Mouse (Mus musculus): ENCODE results near the gene Wdr1. TPM values are rescaled to one million over a fixed set of nuclear protein-coding genes. Genes with fewer than 3 reads are reported as not detected.

The Wdr1 gene
- polyA plus RNA-seq, 1 experiment from 2014 or later: 184 TPM

DNA sequence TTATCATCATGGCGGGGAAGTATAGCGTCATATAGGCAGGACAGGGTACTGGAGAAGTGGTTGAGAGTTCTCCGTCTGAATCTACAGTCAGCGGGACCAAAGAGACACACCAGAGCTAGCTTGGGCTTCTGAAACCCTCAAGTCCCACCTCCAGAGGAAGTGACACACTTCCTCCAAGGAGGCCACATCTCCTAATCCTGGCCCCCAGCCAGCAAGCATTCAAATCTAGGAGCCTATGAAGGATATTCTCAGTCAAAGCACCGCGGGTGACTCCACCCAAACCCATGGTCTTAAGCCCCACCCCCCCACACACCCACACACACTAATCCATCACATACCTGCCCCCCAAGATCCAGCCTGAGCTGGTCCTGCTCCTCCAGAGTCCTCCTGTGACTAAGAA is 69.1 kb downstream of the Wdr1 start:
- no peak overlapping the region for H3K4me3 ChIP-seq (ENCODE audit: low read depth, low read length)
- no peaks in the 10 kb centered on the region for H3K27me3 ChIP-seq (replicated peaks; ENCODE audit: control insufficient read depth, insufficient read depth, low read length)
- WGBS: 86% methylated on average over 6 of the region's 6 CpGs
- no peak for DNase-seq (ENCODE audit: low spot score)
- no peak overlapping the region for H3K27ac ChIP-seq (ENCODE audit: low read depth, low read length)
- no peak overlapping the region for H3K4me2 ChIP-seq (ENCODE audit: low read length)
- no peaks in the 10 kb centered on the region for H3K9me3 ChIP-seq (replicated peaks; ENCODE audit: control insufficient read depth, low read length)
- H3K36me3 ChIP-seq (ENCODE audit: control insufficient read depth, insufficient read depth, low read length): no peaks in the 10 kb centered on the region
- H3K9ac ChIP-seq (ENCODE audit: low read length): no peak overlapping the region
- H3K4me1 ChIP-seq (ENCODE audit: control insufficient read depth, insufficient read depth, low read length): no peaks in the 10 kb centered on the region
- no peak for ATAC-seq

- Histone ChIP-seq H3K9ac (ENCODE audit: low read length) (no peak overlapping the region), H3K4me2 (ENCODE audit: low read length) (no peak overlapping the region), H3K36me3 (ENCODE audit: control insufficient read depth, insufficient read depth, low read length) (no peaks in the 10 kb centered on the region), H3K27ac (ENCODE audit: low read depth, low read length) (no peak overlapping the region), H3K4me1 (ENCODE audit: control insufficient read depth, insufficient read depth, low read length) (no peaks in the 10 kb centered on the region), H3K9me3 (replicated peaks; ENCODE audit: control insufficient read depth, low read length) (no peaks in the 10 kb centered on the region), H3K4me3 (ENCODE audit: low read depth, low read length) (no peak overlapping the region), H3K27me3 (replicated peaks; ENCODE audit: control insufficient read depth, insufficient read depth, low read length) (no peaks in the 10 kb centered on the region)
- DNase-seq (ENCODE audit: low spot score): no peak
- no peak for ATAC-seq
- WGBS: 89% methylated on average over 8 of the region's 8 CpGs
Measured at GRCm38 (mm10) chr5:38491763-38492162, 71.3 kb downstream of the Wdr1 start.

DNA sequence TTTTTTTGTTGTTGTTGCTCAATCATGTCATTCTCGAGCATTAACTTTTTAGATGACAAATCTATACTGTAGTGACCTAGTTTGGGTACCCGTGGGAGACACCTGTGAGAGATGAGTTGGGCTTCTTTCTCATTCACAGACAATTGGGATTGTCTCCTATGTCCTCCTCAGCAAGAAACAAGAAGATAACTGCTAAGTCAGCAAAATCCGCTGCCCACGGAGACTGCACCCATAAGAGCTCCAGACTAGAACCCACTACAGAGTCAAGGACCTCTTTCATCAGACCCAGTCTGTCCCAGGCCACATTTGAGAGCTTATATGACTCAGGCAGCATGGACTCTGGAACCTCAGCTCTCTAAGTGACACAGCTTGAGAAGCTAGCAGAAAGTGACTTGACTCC is 73.3 kb downstream of the Wdr1 start:
- Histone ChIP-seq H3K9ac (ENCODE audit: low read length) (no peak overlapping the region), H3K27ac (ENCODE audit: low read depth, low read length) (no peak overlapping the region), H3K4me3 (ENCODE audit: low read depth, low read length) (no peak overlapping the region), H3K36me3 (ENCODE audit: control insufficient read depth, insufficient read depth, low read length) (no peaks in the 10 kb centered on the region), H3K4me1 (ENCODE audit: control insufficient read depth, insufficient read depth, low read length) (no peaks in the 10 kb centered on the region), H3K27me3 (replicated peaks; ENCODE audit: control insufficient read depth, insufficient read depth, low read length) (no peaks in the 10 kb centered on the region), H3K9me3 (replicated peaks; ENCODE audit: control insufficient read depth, low read length) (no peaks in the 10 kb centered on the region), H3K4me2 (ENCODE audit: low read length) (no peak overlapping the region)
- ATAC-seq (no peak), DNase-seq (ENCODE audit: low spot score) (no peak)
- WGBS: 90% methylated on average over 4 of the region's 4 CpGs

- no peak overlapping the region for H3K4me2 ChIP-seq (ENCODE audit: low read length)
- DNase-seq (ENCODE audit: low spot score): no peak
- H3K9ac ChIP-seq (ENCODE audit: low read length): no peak overlapping the region
- H3K36me3 ChIP-seq (ENCODE audit: control insufficient read depth, insufficient read depth, low read length): no peaks in the 10 kb centered on the region
- no peaks in the 10 kb centered on the region for H3K27me3 ChIP-seq (replicated peaks; ENCODE audit: control insufficient read depth, insufficient read depth, low read length)
- H3K4me3 ChIP-seq (ENCODE audit: low read depth, low read length): no peak overlapping the region
- H3K27ac ChIP-seq (ENCODE audit: low read depth, low read length): no peak overlapping the region
- no peak for ATAC-seq
- H3K9me3 ChIP-seq (replicated peaks; ENCODE audit: control insufficient read depth, low read length): no peaks in the 10 kb centered on the region
- H3K4me1 ChIP-seq (ENCODE audit: control insufficient read depth, insufficient read depth, low read length): no peaks in the 10 kb centered on the region
- 86% methylated on average over 20 of the region's 20 CpGs for WGBS
Measured at GRCm38 (mm10) chr5:38488673-38489615, 74.1 kb downstream of the Wdr1 start.

- Histone ChIP-seq H3K4me1 (ENCODE audit: control insufficient read depth, insufficient read depth, low read length) (no peaks in the 10 kb centered on the region), H3K27ac (ENCODE audit: low read depth, low read length) (no peak overlapping the region), H3K9me3 (replicated peaks; ENCODE audit: control insufficient read depth, low read length) (no peaks in the 10 kb centered on the region), H3K4me3 (ENCODE audit: low read depth, low read length) (no peak overlapping the region), H3K36me3 (ENCODE audit: control insufficient read depth, insufficient read depth, low read length) (no peaks in the 10 kb centered on the region), H3K9ac (ENCODE audit: low read length) (no peak overlapping the region), H3K27me3 (replicated peaks; ENCODE audit: control insufficient read depth, insufficient read depth, low read length) (no peaks in the 10 kb centered on the region), H3K4me2 (ENCODE audit: low read length) (no peak overlapping the region)
- DNase-seq (ENCODE audit: low spot score) (no peak), ATAC-seq (no peak)
- 55% methylated on average over 6 of the region's 6 CpGs for WGBS
Measured at GRCm38 (mm10) chr5:38488026-38488425, 75.0 kb downstream of the Wdr1 start.

- no peak for DNase-seq (ENCODE audit: low spot score)
- no peak overlapping the region for H3K4me2 ChIP-seq (ENCODE audit: low read length)
- no peak overlapping the region for H3K27ac ChIP-seq (ENCODE audit: low read depth, low read length)
- no peaks in the 10 kb centered on the region for H3K9me3 ChIP-seq (replicated peaks; ENCODE audit: control insufficient read depth, low read length)
- H3K27me3 ChIP-seq (replicated peaks; ENCODE audit: control insufficient read depth, insufficient read depth, low read length): no peaks in the 10 kb centered on the region
- ATAC-seq: no peak
- no peak overlapping the region for H3K4me3 ChIP-seq (ENCODE audit: low read depth, low read length)
- no peak overlapping the region for H3K9ac ChIP-seq (ENCODE audit: low read length)
- no peaks in the 10 kb centered on the region for H3K4me1 ChIP-seq (ENCODE audit: control insufficient read depth, insufficient read depth, low read length)
- no peaks in the 10 kb centered on the region for H3K36me3 ChIP-seq (ENCODE audit: control insufficient read depth, insufficient read depth, low read length)
- WGBS: 80% methylated on average over 4 of the region's 4 CpGs
Measured at GRCm38 (mm10) chr5:38487247-38487646, 75.8 kb downstream of the Wdr1 start.

DNA sequence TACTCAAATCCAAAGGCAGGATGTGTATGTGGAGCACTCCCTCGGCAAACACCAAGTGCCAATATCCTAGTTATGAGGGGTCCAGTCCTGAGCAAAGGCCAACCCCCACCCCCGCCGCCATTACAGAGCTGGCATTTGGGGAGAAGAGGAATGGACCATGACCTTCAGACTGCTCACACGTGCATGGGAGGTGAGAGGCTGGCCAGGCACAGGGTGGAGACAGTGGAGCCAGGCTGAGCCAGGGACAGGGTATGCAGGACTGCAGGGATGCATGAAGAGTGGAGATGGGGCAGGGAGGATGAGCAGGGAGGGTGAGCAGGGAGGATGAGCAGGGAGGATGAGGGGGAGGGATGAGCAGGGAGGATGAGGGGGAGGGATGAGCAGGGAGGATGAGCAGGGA is 77.1 kb downstream of the Wdr1 start:
- no peak overlapping the region for H3K4me2 ChIP-seq (ENCODE audit: low read length)
- no peak overlapping the region for H3K4me3 ChIP-seq (ENCODE audit: low read depth, low read length)
- H3K36me3 ChIP-seq (ENCODE audit: control insufficient read depth, insufficient read depth, low read length): no peaks in the 10 kb centered on the region
- H3K27me3 ChIP-seq (replicated peaks; ENCODE audit: control insufficient read depth, insufficient read depth, low read length): no peaks in the 10 kb centered on the region
- H3K9me3 ChIP-seq (replicated peaks; ENCODE audit: control insufficient read depth, low read length): no peaks in the 10 kb centered on the region
- ATAC-seq: no peak
- no peak overlapping the region for H3K9ac ChIP-seq (ENCODE audit: low read length)
- DNase-seq (ENCODE audit: low spot score): no peak
- 80% methylated on average over 4 of the region's 4 CpGs for WGBS
- no peaks in the 10 kb centered on the region for H3K4me1 ChIP-seq (ENCODE audit: control insufficient read depth, insufficient read depth, low read length)
- H3K27ac ChIP-seq (ENCODE audit: low read depth, low read length): no peak overlapping the region

GRCm38 (mm10) chr5:38483518-38484110 is 79.4 kb downstream of the Wdr1 start:
- ATAC-seq: no peak
- Histone ChIP-seq H3K9ac (ENCODE audit: low read length) (no peak overlapping the region), H3K4me1 (ENCODE audit: control insufficient read depth, insufficient read depth, low read length) (no peaks in the 10 kb centered on the region), H3K4me3 (ENCODE audit: low read depth, low read length) (no peak overlapping the region), H3K27ac (ENCODE audit: low read depth, low read length) (no peak overlapping the region), H3K9me3 (replicated peaks; ENCODE audit: control insufficient read depth, low read length) (no peaks in the 10 kb centered on the region), H3K27me3 (replicated peaks; ENCODE audit: control insufficient read depth, insufficient read depth, low read length) (no peaks in the 10 kb centered on the region), H3K36me3 (ENCODE audit: control insufficient read depth, insufficient read depth, low read length) (no peaks in the 10 kb centered on the region), H3K4me2 (ENCODE audit: low read length) (no peak overlapping the region)
- DNase-seq (ENCODE audit: low spot score): no peak
- WGBS: 77% methylated on average over 7 of the region's 7 CpGs
